Mouse (Mus musculus) monocyte, adult 5-6 weeks (primary cell): ENCODE data around the gene Ccnyl1. TPM values are rescaled to one million over a fixed set of nuclear protein-coding genes. Genes with fewer than 3 reads are reported as not detected.
"Not testable (repeated sequence)": the region's sequence is repeated elsewhere in the genome, so short reads cannot be mapped to it uniquely, and the experiment has no call there.

Experiments used
- ATAC-seq: fragments of 153-309, 156-312 bp; replicated peaks from 2 replicates; pipeline ENCODE4 v1.8.0; 2017; ENCODE audit warnings: mild to moderate bottlenecking; ENCODE audit not compliant: low TSS enrichment, insufficient number of reproducible peaks, severe bottlenecking, poor library complexity, low FRiP score
- total RNA-seq: library from RNA; stranded (forward); fragments of 200-1000, 200-491, 200-594 nt; gene quantifications from 3 replicates; pipeline ENCODE4 v1.2.3, GENCODE M21; 2017

The Ccnyl1 gene
- total RNA-seq, result 4.4 to 7.2 TPM (median 4.7 TPM) in 3 replicates

DNA sequence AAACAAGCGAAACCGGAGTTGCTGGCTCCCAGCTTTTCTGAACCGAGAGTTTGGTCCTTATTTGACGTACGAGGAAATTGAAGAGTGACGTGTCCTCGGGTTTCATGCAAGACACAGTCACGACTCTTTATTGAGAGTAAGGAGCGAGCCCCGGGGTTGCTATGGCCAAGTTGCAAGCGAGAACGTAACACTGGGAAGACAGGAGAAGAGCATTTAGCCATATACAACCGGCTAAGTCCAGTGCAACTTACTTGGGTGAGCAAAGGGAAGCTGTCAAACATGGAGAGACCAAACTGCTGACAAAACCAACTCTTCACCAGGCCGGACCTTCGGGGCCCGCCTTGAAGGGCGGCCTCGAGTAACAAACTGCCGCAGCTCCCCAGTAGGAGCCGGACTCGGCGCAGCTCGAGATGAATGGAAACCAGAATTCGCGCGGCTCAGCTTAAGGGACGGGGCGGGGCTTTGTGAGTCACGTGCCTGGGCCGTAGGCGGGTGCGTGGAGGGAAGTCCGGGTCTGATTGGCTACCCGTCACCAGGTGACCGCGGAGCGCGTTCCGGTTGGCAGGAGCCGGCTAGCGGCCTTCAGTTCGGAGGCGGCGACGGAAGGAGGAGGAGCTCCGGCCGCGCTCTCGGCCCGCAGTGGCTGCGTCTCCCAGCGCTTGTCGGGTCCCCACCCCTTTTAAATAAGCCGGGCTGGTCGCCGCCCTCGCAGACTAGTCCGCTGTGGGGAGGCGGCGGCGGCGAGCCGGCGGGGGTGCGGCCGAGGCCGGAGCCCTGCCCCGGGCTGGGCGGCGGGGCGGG, at the start of gene Ccnyl1:
TSS of gene Ccnyl1 (plus strand) at position 243 of the 801 bp plus-strand sequence.
- ATAC-seq, result peak; percentile 99

- no peak for ATAC-seq
Observed at GRCm38 (mm10) chr1:64641069-64641468, 49.2 kb upstream of the Ccnyl1 start.

GRCm38 (mm10) chr1:64642541-64642940, 47.7 kb upstream of the Ccnyl1 start:
- not testable (repeated sequence) for ATAC-seq

GRCm38 (mm10) chr1:64644513-64644912, 45.7 kb upstream of the Ccnyl1 start:
- no peak for ATAC-seq

DNA sequence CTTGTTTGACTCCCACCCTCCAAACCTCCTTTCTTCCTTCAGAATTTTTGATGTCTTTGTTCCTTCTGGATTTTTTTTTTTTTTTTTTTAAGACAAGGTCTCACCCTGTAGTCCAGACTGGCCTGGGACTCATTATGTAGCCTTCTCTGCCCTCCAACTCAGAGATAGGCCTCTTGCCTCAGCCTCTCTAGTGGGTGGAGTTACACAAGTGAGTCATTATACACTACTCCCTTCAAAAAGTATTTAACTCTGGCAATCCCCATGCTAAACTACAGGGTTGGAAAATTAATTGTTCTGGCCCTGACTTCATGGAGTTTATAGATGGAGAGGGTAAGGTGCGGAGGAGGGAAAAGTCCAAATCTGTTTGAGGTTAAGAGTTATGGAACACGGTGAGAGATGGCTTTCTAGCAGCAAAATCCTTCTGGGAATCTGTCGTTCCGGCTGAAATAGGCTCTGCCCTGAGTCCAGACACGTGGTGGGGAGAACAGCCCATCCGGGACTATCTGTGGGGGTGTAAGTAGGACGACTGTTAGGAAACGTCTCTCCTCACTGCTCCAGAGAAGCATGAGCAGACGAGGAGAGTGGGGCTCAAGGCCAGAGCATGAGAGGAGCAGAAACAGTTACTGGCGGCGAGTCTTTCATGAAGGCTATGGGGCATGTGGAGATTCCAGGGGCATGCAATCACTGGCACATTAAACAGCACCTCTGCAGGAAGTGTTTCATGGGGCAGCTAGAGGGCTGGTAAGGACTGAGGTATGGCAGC, 40.7 kb upstream of the Ccnyl1 start:
- ATAC-seq, result no peak

- ATAC-seq, result no peak
Observed at GRCm38 (mm10) chr1:64653701-64654100, 36.6 kb upstream of the Ccnyl1 start.

DNA sequence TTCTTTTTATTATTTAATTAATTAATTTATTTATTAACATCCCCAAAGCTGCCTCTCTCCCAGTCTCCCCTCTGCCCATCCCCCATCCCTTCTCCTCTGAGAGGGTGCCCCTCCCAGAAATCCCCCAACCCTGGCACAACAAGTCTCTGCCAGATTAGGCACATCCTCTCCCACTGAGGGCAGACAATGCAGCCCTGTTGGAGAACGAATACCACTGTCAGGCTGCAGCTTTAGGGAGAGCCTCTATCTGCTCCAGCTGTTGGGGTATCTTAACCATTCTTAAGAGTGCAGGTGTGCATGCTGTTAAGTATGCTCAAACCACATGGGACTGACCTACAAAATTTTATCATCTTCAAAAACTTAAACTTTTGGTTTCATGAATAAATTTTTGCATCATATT, 34.8 kb upstream of the Ccnyl1 start:
- ATAC-seq, result no peak

DNA sequence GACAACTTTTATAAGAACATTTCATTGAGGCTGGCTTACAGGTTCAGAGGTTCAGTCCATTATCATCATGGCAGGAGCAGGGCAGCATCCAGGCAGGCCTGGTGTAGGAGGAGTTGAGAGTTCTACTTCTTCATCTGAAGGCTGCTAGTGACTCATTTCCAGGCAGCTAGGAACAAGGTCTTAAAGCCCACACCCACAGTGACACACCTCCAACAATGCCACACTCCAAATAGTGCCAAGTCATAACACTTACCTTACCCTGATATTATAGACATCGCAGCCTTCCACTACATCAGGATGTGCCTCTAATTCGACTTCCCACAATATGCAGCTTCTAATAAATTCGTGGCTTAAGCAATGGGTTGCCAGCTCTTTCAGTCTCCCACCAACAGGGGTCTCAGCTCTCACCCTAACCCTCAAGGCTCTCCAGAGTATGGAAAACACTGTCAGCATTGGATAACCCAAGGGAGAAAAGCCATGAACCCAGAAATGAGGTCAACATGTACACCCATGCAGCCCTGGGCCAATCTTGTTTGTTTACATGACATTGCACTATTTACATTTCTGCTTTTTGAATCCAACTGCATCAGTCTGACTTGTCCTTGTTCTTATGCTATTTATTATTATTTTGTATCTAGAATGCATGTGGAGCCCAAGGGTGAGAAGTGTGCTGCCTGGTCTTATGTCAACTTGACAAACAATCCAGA, 33.7 kb upstream of the Ccnyl1 start:
- no peak for ATAC-seq

DNA sequence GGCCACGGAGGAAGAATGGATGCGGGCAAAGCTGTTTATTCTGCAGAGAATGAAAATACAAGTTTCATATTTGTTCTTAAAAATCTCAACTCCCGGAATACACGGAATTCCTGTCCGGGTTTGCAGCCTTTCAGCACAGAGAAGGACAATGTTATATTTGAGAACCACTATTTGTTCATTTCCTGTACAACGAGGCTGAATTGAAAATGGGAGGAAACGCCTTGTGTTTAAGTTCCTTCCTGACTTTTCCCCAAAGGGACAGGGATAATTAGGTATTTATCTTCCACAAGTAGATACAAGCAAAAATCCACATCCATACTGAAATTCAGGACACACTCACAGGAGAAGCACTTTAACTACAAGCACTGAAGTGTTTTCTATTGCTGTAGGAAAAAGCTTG, 31.4 kb upstream of the Ccnyl1 start:
- ATAC-seq, result no peak

- no peak for ATAC-seq
Observed at GRCm38 (mm10) chr1:64667111-64667633, 23.1 kb upstream of the Ccnyl1 start.

- ATAC-seq, result no peak
Observed at GRCm38 (mm10) chr1:64669451-64669850, 20.8 kb upstream of the Ccnyl1 start.

GRCm38 (mm10) chr1:64673931-64674330, 16.3 kb upstream of the Ccnyl1 start:
- no peak for ATAC-seq

DNA sequence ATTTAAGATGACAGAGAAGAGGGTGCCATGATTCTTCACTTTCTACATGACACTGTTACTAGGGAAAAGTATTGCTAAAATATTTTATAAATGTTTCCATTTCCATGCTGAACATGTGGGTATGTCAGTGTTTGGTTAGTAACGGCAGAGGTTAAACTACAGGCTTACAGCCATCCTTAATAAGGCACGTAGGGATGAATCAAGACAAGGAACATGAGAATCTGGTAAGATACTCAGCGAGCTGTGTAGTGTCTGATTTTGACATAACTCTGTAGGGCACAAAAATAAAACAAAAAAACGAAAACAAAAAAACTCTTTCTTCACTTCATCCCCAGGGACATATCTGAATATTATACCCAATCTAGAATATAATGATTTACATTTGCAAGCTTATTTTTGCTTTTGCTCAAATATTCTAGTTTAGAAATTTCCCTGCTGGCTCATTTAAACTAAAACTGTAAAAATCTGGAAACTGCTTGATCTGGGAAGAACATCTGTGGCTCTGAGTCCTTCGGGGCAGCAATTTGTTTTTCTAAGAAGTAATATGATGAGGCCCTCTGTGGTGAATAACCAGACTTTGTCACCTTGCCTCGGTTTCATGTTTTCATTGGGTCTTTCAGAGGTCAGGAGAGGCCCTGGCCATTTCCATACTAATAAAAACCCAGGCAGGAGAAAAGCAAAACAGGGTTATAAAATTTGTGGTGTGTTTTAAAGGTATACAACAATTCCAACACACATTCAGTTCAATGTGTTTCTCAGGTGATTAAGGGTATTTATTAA, 14.0 kb upstream of the Ccnyl1 start:
- no peak for ATAC-seq

DNA sequence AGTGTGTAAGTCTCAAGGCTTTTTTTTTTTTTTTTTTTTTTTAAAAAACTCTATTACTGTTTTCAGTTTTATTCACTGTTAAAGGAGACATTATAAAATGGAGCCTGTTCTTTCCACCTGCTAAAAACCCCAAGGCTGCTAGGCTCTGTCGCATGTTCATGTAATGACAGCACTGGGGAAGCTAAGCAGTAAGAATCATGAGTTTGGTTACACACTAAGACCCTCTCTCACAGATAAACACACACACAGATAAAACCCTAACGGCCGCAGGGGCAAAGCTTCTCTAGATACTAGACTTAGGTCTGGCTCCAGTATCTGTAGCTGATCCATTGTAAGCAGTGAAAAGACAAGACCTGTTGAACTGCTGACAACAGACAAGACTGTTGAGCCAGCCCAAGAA, 8.8 kb upstream of the Ccnyl1 start:
- ATAC-seq, result no peak

GRCm38 (mm10) chr1:64683039-64683438, 7.2 kb upstream of the Ccnyl1 start:
- no peak for ATAC-seq

GRCm38 (mm10) chr1:64684440-64684839, 5.8 kb upstream of the Ccnyl1 start:
- no peak for ATAC-seq

GRCm38 (mm10) chr1:64688046-64688445, 2.2 kb upstream of the Ccnyl1 start:
- no peak for ATAC-seq

GRCm38 (mm10) chr1:64689561-64690212, 568 bp upstream of the Ccnyl1 start:
- no peak for ATAC-seq
